Mouse (Mus musculus): ENCODE results near the gene Smox.

Smox gene

GRCm38 (mm10) chr2:131513477-131513876 lies 22.2 kb downstream of the Smox start:
- DNase-seq (ENCODE audit: low spot score), result no peak

- no peak for DNase-seq (ENCODE audit: low spot score)
Measured at GRCm38 (mm10) chr2:131514055-131514621, 22.8 kb downstream of the Smox start.

- DNase-seq (ENCODE audit: low spot score), result no peak
Measured at GRCm38 (mm10) chr2:131517550-131517949, 26.3 kb downstream of the Smox start.

- DNase-seq (ENCODE audit: low spot score), result no peak
Measured at GRCm38 (mm10) chr2:131518790-131519189, 27.5 kb downstream of the Smox start.

- no peak for DNase-seq (ENCODE audit: low spot score)
Measured at GRCm38 (mm10) chr2:131520743-131521142, 29.4 kb downstream of the Smox start.

- DNase-seq (ENCODE audit: low spot score), result no peak
Measured at GRCm38 (mm10) chr2:131527061-131527460, 35.8 kb downstream of the Smox start.

- DNase-seq (ENCODE audit: low spot score), result peak; percentile 74
Measured at GRCm38 (mm10) chr2:131529898-131530622, 38.8 kb downstream of the Smox start.

- DNase-seq (ENCODE audit: low spot score), result peak; percentile 64
Measured at GRCm38 (mm10) chr2:131530623-131531008, 39.3 kb downstream of the Smox start.

GRCm38 (mm10) chr2:131531271-131531670 lies 40.0 kb downstream of the Smox start:
- DNase-seq (ENCODE audit: low spot score), result no peak

- no peak for DNase-seq (ENCODE audit: low spot score)
Measured at GRCm38 (mm10) chr2:131535168-131535567, 43.9 kb downstream of the Smox start.

GRCm38 (mm10) chr2:131538341-131538740 lies 47.0 kb downstream of the Smox start:
- DNase-seq (ENCODE audit: low spot score), result no peak

GRCm38 (mm10) chr2:131539780-131540179 lies 48.5 kb downstream of the Smox start:
- DNase-seq (ENCODE audit: low spot score), result no peak

- DNase-seq (ENCODE audit: low spot score), result peak; percentile 36
Measured at GRCm38 (mm10) chr2:131541686-131542085, 50.4 kb downstream of the Smox start.

- peak; percentile 35 for DNase-seq (ENCODE audit: low spot score)
Measured at GRCm38 (mm10) chr2:131542531-131542930, 51.2 kb downstream of the Smox start.

- peak; percentile 49 for DNase-seq (ENCODE audit: low spot score)
Measured at GRCm38 (mm10) chr2:131545386-131546307, 54.4 kb downstream of the Smox start.

- no peak for DNase-seq (ENCODE audit: low spot score)
Measured at GRCm38 (mm10) chr2:131546308-131546700, 55.0 kb downstream of the Smox start.

- DNase-seq (ENCODE audit: low spot score), result no peak
Measured at GRCm38 (mm10) chr2:131546745-131547408, 55.6 kb downstream of the Smox start.

GRCm38 (mm10) chr2:131548330-131548729 lies 57.0 kb downstream of the Smox start:
- no peak for DNase-seq (ENCODE audit: low spot score)

- DNase-seq (ENCODE audit: low spot score), result no peak
Measured at GRCm38 (mm10) chr2:131549090-131549489, 57.8 kb downstream of the Smox start.

- no peak for DNase-seq (ENCODE audit: low spot score)
Measured at GRCm38 (mm10) chr2:131550474-131550873, 59.2 kb downstream of the Smox start.

GRCm38 (mm10) chr2:131550906-131551305 lies 59.6 kb downstream of the Smox start:
- DNase-seq (ENCODE audit: low spot score), result no peak

Measured in layer of hippocampus, adult 11-12 months (tissue).